Mouse (Mus musculus) C2C12 (cell line): Measurements from ENCODE around the gene Thada.

Source experiments
- CEBPB ChIP-seq: IDR thresholded peaks from one replicate; pipeline ENCODE4 v1.6.1; 2011; ENCODE audit warnings: low read depth, mild to moderate bottlenecking, control low read depth, moderate library complexity
- CTCF ChIP-seq: IDR thresholded peaks from one replicate; pipeline ENCODE4 v1.5.1; 2011; ENCODE audit not compliant: control insufficient read depth, insufficient read depth, insufficient read length
- FOSL1 ChIP-seq: IDR thresholded peaks from one replicate; pipeline ENCODE4 v1.8.0; 2011; ENCODE audit warnings: mild to moderate bottlenecking, low read length; ENCODE audit not compliant: poor library complexity, insufficient read depth, severe bottlenecking
- MAX ChIP-seq: IDR thresholded peaks from one replicate; pipeline ENCODE4 v1.6.1; 2011; ENCODE audit warnings: mild to moderate bottlenecking, control low read depth
- MYOD1 ChIP-seq: IDR thresholded peaks from one replicate; pipeline ENCODE4 v1.6.1; 2011; ENCODE audit warnings: low read depth; ENCODE audit not compliant: control insufficient read depth, insufficient read length
- MYOG ChIP-seq: IDR thresholded peaks from one replicate; pipeline ENCODE4 v1.6.1; 2011; ENCODE audit not compliant: control insufficient read depth, insufficient read length; ENCODE audit errors: extremely low read depth
- USF1 ChIP-seq: IDR thresholded peaks from one replicate; pipeline ENCODE4 v1.6.1; 2011; ENCODE audit warnings: low read depth, mild to moderate bottlenecking, control low read depth, moderate library complexity

GRCm38 (mm10) chr17:84348865-84349264 is 117.1 kb downstream of the Thada start:
- TF ChIP-seq MYOD1 (no peak), CTCF (no peak), MAX (no peak), FOSL1 (no peak), USF1 (no peak), CEBPB (no peak), MYOG (no peak)
